Mouse (Mus musculus) lung, adult 2 months (tissue): ENCODE measurements around the gene Csf2rb2.

Experiments used
- CTCF ChIP-seq: fragments of 200-500 bp; IDR thresholded peaks from 2 replicates; pipeline ENCODE4 v1.5.1; 2011; ENCODE audit warnings: mild to moderate bottlenecking, low read length, control low read depth; ENCODE audit not compliant: insufficient read depth
- POLR2A ChIP-seq: fragments of 200-500 bp; IDR thresholded peaks from 2 replicates; pipeline ENCODE4 v1.6.1; 2011; ENCODE audit warnings: low read depth, mild to moderate bottlenecking, control low read depth, low read length, borderline replicate concordance; ENCODE audit errors: extremely low read depth

GRCm38 (mm10) chr15:78293716-78294115, 11.8 kb downstream of the Csf2rb2 start:
- TF ChIP-seq POLR2A = no peak
- no peak for TF ChIP-seq CTCF
